Mouse (Mus musculus) adrenal gland, adult 8-10 months (tissue): ENCODE data around the gene 2810021J22Rik. TPM values are rescaled to one million over a fixed set of nuclear protein-coding genes. Genes with fewer than 3 reads are reported as not detected.

Source experiments
- DNase-seq: peaks from one replicate; pipeline ENCODE4 v3.0.0; 2022
- total RNA-seq, 4 experiments: library from RNA; stranded (reverse); gene quantifications; 2 replicates each; pipeline ENCODE4 v1.2.4; 2022

Gene 2810021J22Rik
- total RNA-seq, 4 experiments from 2014 or later: 4.7 to 10.8 (median 7.9) TPM

GRCm38 (mm10) chr11:58916879-58917744 is 50.1 kb downstream of the 2810021J22Rik start:
- DNase-seq: peak; percentile 22

DNA sequence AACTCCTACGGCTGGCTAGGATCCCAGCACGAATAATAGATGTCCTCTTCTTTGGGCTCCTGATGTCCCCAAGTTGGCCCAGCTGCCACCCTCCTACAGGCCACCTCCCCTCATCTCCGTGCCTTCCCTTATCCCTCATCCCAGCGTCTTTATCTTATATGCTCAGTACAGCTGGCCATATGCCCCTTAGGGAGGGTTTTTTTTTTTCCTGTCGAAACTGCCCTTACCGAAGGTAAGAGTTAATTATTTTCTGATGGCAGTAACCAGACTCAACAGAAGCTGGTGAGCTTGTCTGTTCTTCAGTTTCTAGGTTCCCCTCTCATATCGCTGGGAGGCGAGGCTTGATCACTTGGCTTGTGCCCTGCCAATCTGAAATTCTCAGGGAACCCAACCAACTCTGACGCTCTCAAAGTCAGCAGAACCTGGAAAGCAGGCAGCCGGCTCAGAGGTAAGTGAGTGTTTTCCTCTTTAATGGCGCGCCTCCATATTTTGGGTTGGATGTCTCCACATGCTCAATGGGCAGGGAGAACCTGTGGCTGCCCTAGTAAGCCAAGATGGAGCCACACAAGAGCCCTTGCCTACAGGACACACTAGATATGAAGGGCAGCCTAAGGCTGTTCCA is 50.8 kb downstream of the 2810021J22Rik start, which contains the start of gene Btnl10:
Btnl10 (plus strand) TSS at position 164 of the 622 bp plus-strand sequence.
- no peak for DNase-seq

DNA sequence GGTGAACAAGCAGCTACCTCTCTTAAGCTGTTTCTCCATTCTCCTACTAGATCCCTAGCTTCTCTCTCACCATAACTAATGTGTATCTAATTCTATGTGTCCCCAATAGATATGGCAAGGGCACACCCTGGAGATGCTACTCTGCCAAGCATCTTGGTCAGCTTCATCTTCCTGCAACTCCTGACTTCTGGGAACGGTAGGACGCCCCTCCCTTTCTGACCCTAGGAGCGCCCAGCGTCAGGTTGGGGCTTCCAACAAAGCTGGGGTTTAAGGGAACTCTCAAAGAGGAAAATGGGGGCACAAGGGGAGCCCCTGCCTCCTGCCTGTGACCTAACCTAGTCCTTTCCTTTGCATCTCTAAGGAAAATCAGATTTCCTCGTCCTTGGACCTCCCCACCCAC is 51.7 kb downstream of the 2810021J22Rik start:
- no peak for DNase-seq

DNA sequence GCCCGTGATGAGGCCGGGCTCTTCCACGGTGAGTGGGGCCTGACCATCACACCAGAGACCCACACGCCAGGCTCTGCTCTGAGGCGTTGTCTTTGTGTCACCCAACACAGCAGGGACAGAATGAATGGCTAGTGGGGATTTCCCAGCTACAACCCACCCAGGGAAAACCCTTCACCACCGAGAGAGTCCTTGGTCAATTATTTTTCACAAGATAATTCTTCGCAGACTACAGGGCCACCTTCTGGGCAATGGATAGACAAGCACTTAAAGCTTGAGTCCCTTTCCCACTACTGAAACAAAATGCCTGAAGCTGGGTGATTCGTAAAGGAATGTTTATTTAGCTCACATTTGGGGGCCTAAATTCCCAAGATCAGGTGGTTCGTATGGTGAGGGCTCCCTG is 55.4 kb downstream of the 2810021J22Rik start:
- DNase-seq: no peak

GRCm38 (mm10) chr11:58926651-58927050 is 59.6 kb downstream of the 2810021J22Rik start:
- no peak for DNase-seq

- DNase-seq: no peak
These were observed 60.0 kb downstream of the 2810021J22Rik start for GRCm38 (mm10) chr11:58927053-58927452.

DNA sequence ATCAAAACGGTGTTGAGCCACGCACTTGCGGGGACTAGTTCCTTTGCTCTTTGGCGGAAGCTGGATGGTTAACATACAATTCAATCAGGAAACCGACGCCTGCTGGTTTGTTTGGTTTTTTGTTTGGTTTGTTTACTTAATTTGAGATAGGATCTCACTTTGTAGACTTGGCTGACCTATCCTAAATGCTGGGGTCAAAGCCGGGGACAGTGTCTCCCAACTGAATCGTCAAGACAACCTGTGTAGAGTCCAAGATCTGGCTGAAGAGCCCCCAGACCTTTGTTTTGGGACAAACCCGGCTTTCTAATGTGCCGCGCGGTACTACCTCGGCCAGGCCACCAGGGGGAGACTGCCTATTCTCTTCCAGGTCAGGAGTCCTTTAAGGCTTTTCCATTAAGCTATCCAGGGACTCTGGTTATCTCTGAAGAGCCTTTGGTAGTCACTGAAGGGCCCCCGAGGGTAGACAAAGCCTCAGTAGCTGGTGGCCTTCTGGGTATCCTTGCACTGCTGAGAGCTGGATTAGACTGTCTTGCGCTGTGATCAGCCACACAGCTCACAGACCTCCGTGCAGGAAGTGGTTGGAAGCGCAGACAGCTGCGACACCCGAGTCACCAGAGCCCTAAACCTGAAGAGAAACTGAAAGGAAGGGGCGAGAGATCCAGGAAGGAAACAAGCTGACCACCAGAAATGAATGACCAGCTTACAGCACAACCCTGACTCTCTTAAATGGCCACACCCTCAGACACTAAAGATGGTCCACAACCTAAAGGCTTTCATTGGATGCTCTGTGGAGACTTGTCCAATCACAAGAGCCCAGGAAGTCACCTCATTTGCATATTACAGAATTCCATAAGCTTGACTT is 61.0 kb downstream of the 2810021J22Rik start:
- no peak for DNase-seq

DNA sequence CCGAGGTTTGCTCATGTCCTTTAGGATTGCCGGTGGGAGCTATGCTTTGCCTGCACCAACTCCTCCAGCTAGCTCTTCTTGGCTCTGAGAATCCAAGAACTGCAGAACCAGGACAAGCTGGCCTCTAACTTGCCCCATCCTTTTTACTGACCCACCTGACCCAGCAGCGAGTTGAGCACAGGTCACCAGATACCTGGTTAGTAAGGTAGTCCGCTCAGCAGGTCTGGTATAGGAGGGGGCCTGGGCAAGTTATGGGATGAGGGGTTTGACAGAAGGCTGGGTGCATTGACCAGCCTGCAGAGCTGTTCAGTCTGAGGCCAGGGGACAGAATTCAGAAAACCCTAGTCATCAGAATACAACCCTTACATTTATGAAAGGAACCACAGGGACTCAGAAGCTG is 62.0 kb downstream of the 2810021J22Rik start:
- no peak for DNase-seq

DNA sequence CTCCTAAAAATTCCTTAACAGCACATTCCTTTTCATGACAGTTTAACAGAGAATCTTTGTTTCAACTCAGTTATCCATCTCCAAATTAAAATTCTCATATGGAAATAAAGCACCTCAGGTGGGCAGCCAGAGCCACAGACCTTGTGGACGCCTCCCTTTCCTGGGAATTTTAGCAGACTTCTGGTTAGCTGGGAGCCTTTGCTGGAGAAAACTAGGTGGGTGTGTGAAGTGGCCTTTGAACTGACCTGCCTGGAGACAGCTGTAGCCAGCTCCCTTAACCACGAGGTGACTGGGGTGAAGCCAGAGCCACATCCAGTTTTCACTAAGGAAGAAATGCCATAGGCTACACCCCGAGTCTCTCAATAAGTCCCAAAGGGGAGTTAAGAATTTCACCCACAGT is 62.6 kb downstream of the 2810021J22Rik start:
- DNase-seq: no peak

DNA sequence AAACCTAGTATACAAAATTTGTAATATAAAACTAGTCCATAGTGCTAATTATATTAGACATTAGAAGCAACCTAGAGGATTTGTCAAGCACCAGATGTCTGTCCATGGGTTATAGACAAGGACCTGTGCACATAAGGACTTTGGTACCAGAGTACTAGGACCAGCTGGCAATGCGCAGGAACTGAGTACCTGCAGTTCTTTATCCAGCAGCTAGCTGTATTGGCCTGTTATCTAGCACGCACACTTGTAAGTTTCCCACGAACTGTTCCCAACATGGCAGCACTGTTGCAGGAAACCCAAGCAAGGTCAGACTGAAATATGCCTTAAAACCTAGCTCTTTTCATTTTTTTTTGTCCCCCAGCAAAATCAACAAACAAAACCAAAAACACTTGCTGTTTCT is 63.2 kb downstream of the 2810021J22Rik start:
- DNase-seq: no peak

DNA sequence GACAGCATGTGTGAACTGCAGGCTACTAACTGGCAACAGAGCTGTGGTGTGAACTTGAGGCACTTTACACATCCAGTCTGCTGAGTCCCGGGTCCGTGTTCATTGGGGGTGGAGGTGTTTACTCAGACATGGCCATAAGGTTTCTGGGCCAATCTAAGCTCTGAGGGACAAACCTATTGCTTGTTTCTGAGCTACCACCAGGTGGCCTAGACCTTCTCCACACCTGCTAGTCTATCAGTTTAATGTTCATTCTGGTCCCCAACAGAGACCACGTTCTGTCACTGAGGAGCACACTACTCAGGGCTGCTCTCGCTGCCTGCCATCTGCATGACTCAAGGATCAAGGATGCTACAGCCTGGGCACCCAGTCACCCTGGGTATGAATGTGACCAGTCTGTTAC is 64.6 kb downstream of the 2810021J22Rik start:
- DNase-seq: no peak

Other genes starting within 250 kb of the 2810021J22Rik start
- gene Olfr323, start 236.7 kb upstream of the 2810021J22Rik start, total RNA-seq: not detected
- not detected for gene Trim58, start 226.8 kb upstream of the 2810021J22Rik start, total RNA-seq
- not detected for gene Olfr322, start 208.4 kb upstream of the 2810021J22Rik start, total RNA-seq
- gene Olfr320, start 186.1 kb upstream of the 2810021J22Rik start, total RNA-seq: not detected
- gene Olfr319, start 168.1 kb upstream of the 2810021J22Rik start, total RNA-seq: not detected
- not detected for gene Olfr318, start 143.2 kb upstream of the 2810021J22Rik start, total RNA-seq
- not detected for gene Olfr317, start 128.0 kb upstream of the 2810021J22Rik start, total RNA-seq
- gene Olfr316, start 114.5 kb upstream of the 2810021J22Rik start, total RNA-seq: not detected
- not detected for gene Olfr315, start 94.0 kb upstream of the 2810021J22Rik start, total RNA-seq
- gene Olfr314, start 84.3 kb upstream of the 2810021J22Rik start, total RNA-seq: not detected
- gene Fam183b, start 65.3 kb upstream of the 2810021J22Rik start, total RNA-seq: 1 to 10 TPM; 2.4 to 3.7 (median 2.9) TPM
- gene Olfr313, start 52.2 kb upstream of the 2810021J22Rik start, total RNA-seq: not detected
- not detected for gene Olfr312, start 38.0 kb upstream of the 2810021J22Rik start, total RNA-seq
- not detected for gene Olfr311, start 28.0 kb upstream of the 2810021J22Rik start, total RNA-seq
- 10 to 100 TPM in 2 of 4 experiments, 1 to 10 TPM in 2; 4.4 to 15.0 (median 10.3) TPM for gene Gm12258, start 20.1 kb upstream of the 2810021J22Rik start, total RNA-seq
- 1 to 10 TPM; 3.8 to 6.3 (median 5.8) TPM for gene Zfp39, start 37.0 kb downstream of the 2810021J22Rik start, total RNA-seq
- gene Btnl10, start 50.7 kb downstream of the 2810021J22Rik start, total RNA-seq: not detected
- gene Rnf187, start 71.7 kb downstream of the 2810021J22Rik start, total RNA-seq: 100 to 1,000 TPM; 179 to 200 (median 190) TPM
- gene Hist3h2ba, start 81.7 kb downstream of the 2810021J22Rik start, total RNA-seq: 10 to 100 TPM in 2 of 4 experiments, 1 to 10 TPM in 2; 3.3 to 12.2 (median 7.8) TPM
- gene Hist3h2a, start 87.5 kb downstream of the 2810021J22Rik start, total RNA-seq: 10 to 100 TPM; 18.8 to 28.5 (median 26.2) TPM
- gene Trim17, start 87.5 kb downstream of the 2810021J22Rik start, total RNA-seq: under 1 TPM; 0.21 to 0.59 (median 0.46) TPM
- gene Trim11, start 110.9 kb downstream of the 2810021J22Rik start, total RNA-seq: 10 to 100 TPM; 23.2 to 38.7 (median 31.3) TPM